Mouse (Mus musculus) CD4-positive helper T cell, adult 2 months (primary cell): ENCODE data around the gene 1810046K07Rik.

Experiments used
- DNase-seq: peaks from one replicate; pipeline ENCODE4 v3.0.0-alpha.2; 2012; ENCODE audit warnings: low read depth, missing footprints, low spot score

1810046K07Rik gene

GRCm38 (mm10) chr9:51305146-51305545 is 23.6 kb downstream of the 1810046K07Rik start:
- no peak for DNase-seq

GRCm38 (mm10) chr9:51303980-51304379 is 24.7 kb downstream of the 1810046K07Rik start:
- no peak for DNase-seq

GRCm38 (mm10) chr9:51293541-51293940 is 35.2 kb downstream of the 1810046K07Rik start:
- DNase-seq = no peak

GRCm38 (mm10) chr9:51292674-51293073 is 36.0 kb downstream of the 1810046K07Rik start:
- peak; percentile 75 for DNase-seq

GRCm38 (mm10) chr9:51290980-51291379 is 37.7 kb downstream of the 1810046K07Rik start:
- no peak for DNase-seq

- peak; percentile 36 for DNase-seq
Measured at GRCm38 (mm10) chr9:51286079-51286478, 42.6 kb downstream of the 1810046K07Rik start.

- peak; percentile 35 for DNase-seq
Measured at GRCm38 (mm10) chr9:51278500-51279381, 50.0 kb downstream of the 1810046K07Rik start, which contains the start of gene Colca2. Colca2 (minus strand) TSS chr9:51278569.

- DNase-seq = no peak
Measured at GRCm38 (mm10) chr9:51277834-51278498, 50.8 kb downstream of the 1810046K07Rik start.

GRCm38 (mm10) chr9:51274678-51275077 is 54.0 kb downstream of the 1810046K07Rik start:
- DNase-seq = no peak

- no peak for DNase-seq
Measured at GRCm38 (mm10) chr9:51273581-51274154, 55.0 kb downstream of the 1810046K07Rik start.

GRCm38 (mm10) chr9:51272102-51272501 is 56.6 kb downstream of the 1810046K07Rik start:
- DNase-seq = no peak

GRCm38 (mm10) chr9:51271073-51271472 is 57.6 kb downstream of the 1810046K07Rik start:
- no peak for DNase-seq

GRCm38 (mm10) chr9:51268852-51269251 is 59.9 kb downstream of the 1810046K07Rik start:
- DNase-seq = no peak

- DNase-seq = no peak
Measured at GRCm38 (mm10) chr9:51258426-51258825, 70.3 kb downstream of the 1810046K07Rik start.

GRCm38 (mm10) chr9:51256780-51257502 is 71.8 kb downstream of the 1810046K07Rik start:
- DNase-seq = no peak
